ENCODE assay signal across 8 mouse cellular contexts in genomic region chr11:58009516-58010141, GRCm38 (mm10). TPM values are rescaled to one million over a fixed set of nuclear protein-coding genes. Genes with fewer than 3 reads are reported as not detected.
A peak's percentile ranks its signal among the peaks of the same experiment; 100 is the strongest.
DNase-seq lines count a peak whose midpoint lies in the region; ATAC-seq and TF ChIP-seq lines count a peak whose summit lies in the region.

No protein-coding gene starts in this region.

- no peak for TF ChIP-seq CTCF in lung, embryonic 14.5 days (IDR thresholded peaks at IDR 0.05; ENCODE audit: low read depth)
- no peak for TF ChIP-seq CTCF in testis, adult 2 months (IDR thresholded peaks at IDR 0.05; ENCODE audit: control insufficient read depth, insufficient read depth, insufficient replicate concordance, low read depth, low read length)

- H3K4me2 ChIP-seq in forebrain, embryonic 14.5 days (ENCODE audit: low read length): peak overlapping the region; percentile 89
- H3K4me2 ChIP-seq in lung, embryonic 14.5 days: peak overlapping the region; percentile 91
- H3K4me2 ChIP-seq in neural tube, embryonic 14.5 days (ENCODE audit: low read depth, low read length): peak overlapping the region; percentile 93

- H3K36me3 ChIP-seq in forebrain, embryonic 14.5 days (ENCODE audit: control insufficient read depth, insufficient read depth, low read length): no peaks in the 10 kb centered on the region
- no peaks in the 10 kb centered on the region for H3K36me3 ChIP-seq in lung, embryonic 14.5 days (ENCODE audit: insufficient read depth)
- H3K36me3 ChIP-seq in neural tube, embryonic 14.5 days (ENCODE audit: control insufficient read depth, insufficient read depth, low read length): no peaks in the 10 kb centered on the region
- no peaks in the 10 kb centered on the region for H3K36me3 ChIP-seq in testis, adult 2 months (ENCODE audit: control insufficient read depth, insufficient read depth, low read length)

- peak overlapping the region; percentile 91 for H3K9ac ChIP-seq in forebrain, embryonic 14.5 days (ENCODE audit: low read length)
- H3K9ac ChIP-seq in lung, embryonic 14.5 days: peak overlapping the region; percentile 96
- peak overlapping the region; percentile 94 for H3K9ac ChIP-seq in neural tube, embryonic 14.5 days (replicated peaks; ENCODE audit: low read depth, low read length)

- WGBS in forebrain, embryonic 14.5 days: 0% methylated on average over 72 of the region's 78 CpGs
- 0% methylated on average over 78 of the region's 78 CpGs for WGBS in lung, embryonic 14.5 days
- under 1% methylated on average over 61 of the region's 78 CpGs for WGBS in neural tube, embryonic 14.5 days

- TF ChIP-seq POLR2A in testis, adult 2 months (IDR thresholded peaks at IDR 0.05; ENCODE audit: control insufficient read depth, low read depth, low read length): no peak

- H3K4me3 ChIP-seq in forebrain, embryonic 14.5 days (ENCODE audit: low read depth, low read length): peak overlapping the region; percentile 96
- H3K4me3 ChIP-seq in lung, embryonic 14.5 days (ENCODE audit: low read depth, low read length): peak overlapping the region; percentile 95
- H3K4me3 ChIP-seq in neural tube, embryonic 14.5 days (ENCODE audit: low read depth, low read length): peak overlapping the region; percentile 96
- H3K4me3 ChIP-seq in testis, adult 2 months (ENCODE audit: control insufficient read depth, low read depth, low read length): peak overlapping the region; percentile 99

- intact Hi-C loops in heart, postnatal 10 days (cut with DNase I): loop anchor here (2.0 to 5.0 kb wide), 3 partner anchors 47 to 158 kb away; partner anchors contain the start of genes Cnot8 and Gemin5

- peak; percentile 70 for ATAC-seq in forebrain, embryonic 14.5 days
- ATAC-seq in lung, embryonic 14.5 days (ENCODE audit: insufficient read depth): peak; percentile 72
- ATAC-seq in neural tube, embryonic 14.5 days (ENCODE audit: low read depth): peak; percentile 67

- peaks cover 19% of the 10 kb centered on the region for H3K4me1 ChIP-seq in forebrain, embryonic 14.5 days (ENCODE audit: control insufficient read depth, insufficient read depth, low read length)
- H3K4me1 ChIP-seq in lung, embryonic 14.5 days (ENCODE audit: insufficient read depth): peaks cover 12% of the 10 kb centered on the region
- peaks cover 23% of the 10 kb centered on the region for H3K4me1 ChIP-seq in neural tube, embryonic 14.5 days (ENCODE audit: control insufficient read depth, insufficient read depth, low read length)
- peaks cover 13% of the 10 kb centered on the region for H3K4me1 ChIP-seq in testis, adult 2 months (ENCODE audit: control insufficient read depth, insufficient read depth, low read length)

- DNase-seq in ES-CJ7 (ENCODE audit: low read depth, low spot score): peak; percentile 38
- DNase-seq in cerebellum, adult 11 months: peak; percentile 64
- peak; percentile 47 for DNase-seq in forebrain, embryonic 14.5 days (ENCODE audit: low spot score)
- peak; percentile 71 to 80 for DNase-seq in heart, postnatal 10 days
- DNase-seq in kidney, postnatal 4 days: peak; percentile 75 to 84
- peak; percentile 76 for DNase-seq in lung, embryonic 14.5 days

- H3K9me3 ChIP-seq in forebrain, embryonic 14.5 days (replicated peaks; ENCODE audit: control insufficient read depth, low read length): no peaks in the 10 kb centered on the region
- H3K9me3 ChIP-seq in lung, embryonic 14.5 days (ENCODE audit: low read depth, low read length): no peaks in the 10 kb centered on the region
- no peaks in the 10 kb centered on the region for H3K9me3 ChIP-seq in neural tube, embryonic 14.5 days (ENCODE audit: control insufficient read depth, low read length)

- H3K27me3 ChIP-seq in forebrain, embryonic 14.5 days (replicated peaks; ENCODE audit: control insufficient read depth, insufficient read depth, low read length): no peaks in the 10 kb centered on the region
- no peaks in the 10 kb centered on the region for H3K27me3 ChIP-seq in lung, embryonic 14.5 days (ENCODE audit: insufficient read depth, low read length)
- H3K27me3 ChIP-seq in neural tube, embryonic 14.5 days (ENCODE audit: control insufficient read depth, insufficient read depth, low read length): no peaks in the 10 kb centered on the region; the same call in 1 of the 2 replicates
- H3K27me3 ChIP-seq in testis, adult 2 months (ENCODE audit: control insufficient read depth, insufficient read depth, low read length): no peaks in the 10 kb centered on the region

- peak overlapping the region; percentile 86 for H3K27ac ChIP-seq in forebrain, embryonic 14.5 days (ENCODE audit: low read depth, low read length)
- H3K27ac ChIP-seq in lung, embryonic 14.5 days (ENCODE audit: low read depth): peak overlapping the region; percentile 89
- H3K27ac ChIP-seq in neural tube, embryonic 14.5 days (ENCODE audit: low read depth, low read length): peak overlapping the region; percentile 88
- peak overlapping the region; percentile 100 for H3K27ac ChIP-seq in testis, adult 2 months (ENCODE audit: control insufficient read depth, insufficient read depth, low read depth, low read length)

RNA-seq across cellular contexts. Expression of gene Larp1, which starts 0.8 kb away (rescaled TPM):
- polyA plus RNA-seq in forebrain, embryonic 14.5 days (2014; fragmentation: Nextera tagmentation; extraction: Ambion mirVana): 11.8 and 14.7 TPM in 2 replicates
- total RNA-seq in heart, postnatal 10 days (2021): 10 to 100 TPM; 57.8 to 61.3 TPM
- polyA plus RNA-seq in lung, embryonic 14.5 days (2014; fragmentation: Nextera tagmentation; extraction: Ambion mirVana): 24.7 and 26.9 TPM in 2 replicates
- polyA plus RNA-seq in neural tube, embryonic 14.5 days (2014; fragmentation: Nextera tagmentation; extraction: Ambion mirVana): 23.4 and 23.7 TPM in 2 replicates
- polyA plus RNA-seq in testis, adult 2 months (2012; rRNA removed): 123 and 129 TPM in 2 replicates

Comparison
In these comparisons a context has a peak if more than half of its experiments do, and no peak if none do; other contexts are left out.
1. Peak in every context shown above with its lines: DNase-seq, ATAC-seq, H3K4me3 ChIP-seq and H3K27ac ChIP-seq.